Mouse (Mus musculus): ENCODE data around the gene Ncs1.

Ncs1 gene

DNA sequence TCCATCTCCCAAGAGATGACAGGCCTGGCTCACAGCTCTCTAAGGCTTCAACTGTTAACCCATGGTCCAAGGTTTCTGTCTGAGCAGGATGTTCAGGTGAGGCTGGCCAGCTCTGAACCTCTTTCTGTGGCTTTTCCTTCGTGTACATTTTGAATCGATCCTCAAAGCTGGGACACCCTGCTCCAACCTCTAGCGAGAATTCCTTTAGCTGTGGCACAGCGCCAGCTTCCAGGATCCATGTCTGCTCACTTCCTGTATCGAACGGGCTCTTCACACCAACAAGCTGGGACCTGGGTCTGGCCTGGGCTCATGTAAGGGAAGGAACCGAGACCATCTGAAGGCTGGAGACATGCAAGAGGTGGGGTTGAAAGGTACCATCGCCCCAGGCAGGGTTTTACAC lies 1.4 kb upstream of the Ncs1 start:
- no peak for DNase-seq (ENCODE audit: low read depth, low spot score)

- no peak for DNase-seq (ENCODE audit: low read depth, low spot score)
Measured at GRCm38 (mm10) chr2:31245051-31245450, 572 bp upstream of the Ncs1 start.

- DNase-seq (ENCODE audit: low read depth, low spot score), result no peak
Measured at GRCm38 (mm10) chr2:31246251-31246971, 788 bp downstream of the Ncs1 start.

GRCm38 (mm10) chr2:31248856-31249255 lies 3.2 kb downstream of the Ncs1 start:
- no peak for DNase-seq (ENCODE audit: low read depth, low spot score)

DNA sequence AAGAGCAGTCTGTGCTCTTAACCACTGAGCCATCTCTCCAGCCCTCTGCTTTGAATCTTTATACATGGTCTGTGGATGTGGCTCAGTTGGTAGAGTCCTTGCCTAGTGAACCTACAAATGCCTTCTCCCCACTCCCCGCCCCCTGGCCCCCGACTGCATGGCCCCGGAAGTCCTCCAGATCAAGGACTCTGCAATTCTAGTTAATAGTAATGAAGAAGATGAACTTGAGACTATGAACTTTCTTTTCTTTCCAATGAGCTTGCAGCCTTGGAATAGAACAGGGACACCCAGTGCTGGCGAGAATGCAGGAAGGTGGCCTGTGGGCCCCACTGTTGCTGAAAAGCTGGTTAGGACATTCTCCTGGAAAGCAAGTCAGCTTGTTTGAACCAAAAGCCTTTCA lies 6.5 kb downstream of the Ncs1 start:
- no peak for DNase-seq (ENCODE audit: low read depth, low spot score)

DNA sequence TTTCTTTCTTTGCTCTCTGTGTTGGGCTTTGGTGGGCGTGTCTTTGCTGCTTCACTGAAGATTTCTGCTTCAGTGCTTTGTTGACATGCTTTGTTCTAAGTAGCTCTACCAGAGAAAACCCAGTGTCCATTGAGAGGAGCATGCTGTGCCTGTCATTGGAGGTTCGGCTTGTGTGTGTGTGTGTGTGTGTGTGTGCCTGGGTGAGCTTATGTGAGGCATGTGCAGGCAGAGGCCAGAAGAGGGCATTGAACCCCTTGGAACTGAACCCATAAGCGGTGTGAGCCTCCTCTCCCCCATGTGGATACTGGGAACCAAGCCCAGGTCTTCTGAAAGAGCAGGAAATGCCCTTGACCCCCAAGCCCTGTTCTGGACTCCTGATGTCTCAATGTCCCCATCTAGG lies 7.8 kb downstream of the Ncs1 start:
- DNase-seq (ENCODE audit: low read depth, low spot score), result no peak

GRCm38 (mm10) chr2:31254806-31255205 lies 9.2 kb downstream of the Ncs1 start:
- DNase-seq (ENCODE audit: low read depth, low spot score), result no peak

DNA sequence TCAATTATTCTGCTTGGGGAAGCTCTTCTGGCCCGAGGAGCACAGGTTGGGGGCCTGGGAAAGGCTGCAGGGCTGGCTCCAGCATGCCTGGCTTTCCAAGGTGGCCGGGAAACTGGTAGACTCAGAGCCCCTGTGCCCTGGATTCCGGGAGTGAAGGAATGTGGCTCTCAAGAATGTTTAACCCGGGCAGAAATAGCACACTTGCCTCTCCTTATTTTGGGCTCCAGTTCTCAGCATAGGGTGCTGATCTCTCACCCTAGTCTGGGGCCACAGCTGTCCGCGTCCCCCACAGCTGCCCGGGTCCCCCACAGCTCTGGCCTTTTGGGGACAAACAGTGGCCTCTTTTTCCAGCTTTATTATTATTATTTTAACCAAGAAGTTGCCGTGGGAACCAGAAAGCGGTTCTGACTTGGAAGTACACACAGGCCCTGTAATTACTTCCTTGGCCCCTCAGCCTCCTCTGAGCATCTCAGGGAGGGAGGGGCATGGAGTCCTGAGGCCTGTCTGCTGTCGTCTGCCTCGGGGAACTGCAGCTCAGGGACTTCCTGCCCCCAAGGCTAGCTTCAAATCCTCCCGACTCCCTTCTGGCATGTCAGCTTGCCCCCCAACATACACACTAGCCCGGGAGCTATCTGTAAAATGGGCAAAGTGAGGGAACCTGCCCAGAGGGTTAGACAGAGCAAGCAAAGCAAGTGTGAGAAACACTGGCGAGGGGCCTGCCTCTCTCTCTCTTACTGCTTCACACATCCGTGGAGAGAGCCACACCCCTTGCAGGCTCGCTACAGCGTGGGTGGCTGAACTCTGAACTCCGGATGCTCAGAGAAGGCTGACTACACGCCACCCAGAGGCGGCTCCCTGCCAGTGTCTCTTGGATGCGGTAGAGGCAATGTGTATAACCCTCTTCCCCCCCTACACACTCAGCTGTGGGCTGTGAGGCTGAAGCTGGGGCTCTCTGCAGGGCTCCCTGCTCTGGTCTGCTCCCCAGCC lies 10.6 kb downstream of the Ncs1 start:
- DNase-seq (ENCODE audit: low read depth, low spot score), result no peak

GRCm38 (mm10) chr2:31257096-31257495 lies 11.5 kb downstream of the Ncs1 start:
- DNase-seq (ENCODE audit: low read depth, low spot score), result no peak

DNA sequence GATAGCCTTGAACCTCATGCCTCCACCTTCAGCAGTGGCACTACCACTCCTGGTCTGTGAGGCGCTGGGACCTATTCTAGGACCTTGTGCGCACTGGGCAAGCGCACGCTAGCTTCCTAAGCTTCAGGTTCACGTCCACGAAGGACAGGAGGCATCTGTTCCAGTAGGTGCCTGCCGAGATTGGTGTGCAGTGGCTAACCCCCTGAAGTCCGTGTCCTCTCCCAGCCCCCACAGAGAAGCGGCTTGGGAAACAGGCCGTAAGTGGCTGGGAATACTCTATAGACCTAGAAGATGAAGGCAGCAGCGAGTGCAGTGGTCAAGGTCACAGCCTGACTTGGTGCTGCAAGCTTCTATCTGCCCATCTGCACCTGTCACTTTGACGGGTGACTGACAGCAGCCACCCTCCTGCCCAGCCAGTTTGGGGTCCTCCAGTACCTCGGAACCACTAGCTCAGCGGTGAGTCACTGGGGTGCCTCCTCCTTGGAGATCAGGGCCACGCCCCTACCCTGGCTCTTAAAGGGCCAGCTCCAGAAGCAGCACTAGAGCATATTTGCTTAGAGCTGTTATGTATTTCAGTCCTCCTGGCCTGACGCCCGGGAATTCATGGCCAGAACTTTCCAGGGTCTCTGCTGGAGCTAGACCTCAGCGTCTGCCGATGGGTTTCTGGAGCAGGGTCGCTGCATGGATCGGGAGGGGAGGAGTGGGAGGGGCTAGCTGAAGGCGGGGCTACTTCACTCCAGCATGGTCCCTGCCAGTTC lies 13.2 kb downstream of the Ncs1 start:
- no peak for DNase-seq (ENCODE audit: low read depth, low spot score)

GRCm38 (mm10) chr2:31259367-31259920 lies 13.8 kb downstream of the Ncs1 start:
- no peak for DNase-seq (ENCODE audit: low read depth, low spot score)

- DNase-seq (ENCODE audit: low read depth, low spot score), result no peak
Measured at GRCm38 (mm10) chr2:31260549-31260948, 14.9 kb downstream of the Ncs1 start.

- DNase-seq (ENCODE audit: low read depth, low spot score), result no peak
Measured at GRCm38 (mm10) chr2:31263039-31263461, 17.4 kb downstream of the Ncs1 start.

DNA sequence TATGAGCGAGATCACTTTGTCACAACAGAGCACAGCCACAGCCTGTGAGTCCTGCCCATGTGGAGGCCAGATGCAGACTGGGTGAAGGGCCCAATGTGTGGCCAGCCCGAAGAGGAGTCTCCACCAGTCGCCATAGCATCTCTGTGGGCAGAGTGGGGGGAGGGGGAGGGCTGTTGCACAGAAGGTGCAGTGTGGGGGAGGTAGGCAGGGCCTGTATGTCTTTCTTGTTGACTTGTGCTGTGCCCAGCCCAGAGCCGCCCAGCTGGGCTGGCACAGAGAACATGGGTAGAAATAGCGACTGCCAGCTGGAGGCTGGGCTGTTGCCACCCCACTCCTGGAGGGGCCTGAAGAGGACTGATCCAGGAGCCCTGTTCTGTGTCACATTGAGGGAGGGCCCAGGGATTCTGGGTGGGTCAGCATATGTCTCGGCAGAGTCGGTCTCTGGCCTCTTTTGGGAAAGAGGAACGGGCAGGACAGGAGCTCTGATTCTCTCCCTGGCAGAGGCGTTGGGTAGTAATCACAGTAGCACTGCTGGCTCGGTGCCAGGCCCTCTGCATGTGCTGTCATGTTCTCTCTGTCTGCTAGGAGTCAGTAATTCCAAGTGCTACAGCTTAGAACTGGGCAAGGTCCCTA lies 18.2 kb downstream of the Ncs1 start:
- no peak for DNase-seq (ENCODE audit: low read depth, low spot score)

DNA sequence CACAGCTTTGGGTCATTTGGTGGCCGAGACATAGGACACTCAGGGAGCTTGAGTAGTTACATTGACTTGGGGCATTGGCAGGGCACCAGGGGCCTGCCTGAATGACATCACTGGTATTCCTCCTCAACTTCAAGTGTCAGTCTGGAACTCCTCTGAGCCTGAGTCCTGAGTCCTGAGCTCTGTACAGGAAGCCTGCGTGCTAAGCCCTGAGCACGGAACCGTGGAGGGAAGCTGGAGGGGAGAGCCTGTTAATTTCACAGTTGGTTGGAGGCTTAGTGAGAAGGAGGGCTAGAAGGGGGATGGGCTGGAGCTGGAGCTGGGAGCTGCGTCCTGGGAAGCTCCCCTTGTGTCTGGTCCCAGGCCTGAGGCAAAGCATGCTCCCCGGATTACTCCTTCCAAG lies 21.8 kb downstream of the Ncs1 start:
- no peak for DNase-seq (ENCODE audit: low read depth, low spot score)

GRCm38 (mm10) chr2:31268631-31269030 lies 23.0 kb downstream of the Ncs1 start:
- no peak for DNase-seq (ENCODE audit: low read depth, low spot score)

DNA sequence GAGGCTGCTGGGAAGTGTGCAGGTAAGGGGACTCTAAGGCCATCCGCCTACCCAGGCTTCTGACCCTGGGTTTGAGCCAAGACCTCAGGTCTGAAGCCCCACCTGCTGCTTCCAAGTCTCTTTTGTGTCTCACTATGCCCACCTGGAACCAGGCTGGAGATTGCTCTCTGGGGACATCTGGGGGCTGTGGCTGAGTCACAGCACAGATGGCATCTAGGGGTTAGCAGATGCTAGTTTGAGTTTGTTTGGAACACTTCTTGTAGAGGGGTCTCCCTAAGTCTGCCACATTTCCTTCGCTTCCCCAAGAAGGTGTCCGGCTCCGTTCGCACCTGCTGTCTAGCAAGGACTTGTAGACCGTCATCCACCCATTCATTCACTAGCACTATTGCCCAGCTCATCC lies 23.6 kb downstream of the Ncs1 start:
- DNase-seq (ENCODE audit: low read depth, low spot score), result no peak

- DNase-seq (ENCODE audit: low read depth, low spot score), result no peak
Measured at GRCm38 (mm10) chr2:31269847-31270246, 24.2 kb downstream of the Ncs1 start.

DNA sequence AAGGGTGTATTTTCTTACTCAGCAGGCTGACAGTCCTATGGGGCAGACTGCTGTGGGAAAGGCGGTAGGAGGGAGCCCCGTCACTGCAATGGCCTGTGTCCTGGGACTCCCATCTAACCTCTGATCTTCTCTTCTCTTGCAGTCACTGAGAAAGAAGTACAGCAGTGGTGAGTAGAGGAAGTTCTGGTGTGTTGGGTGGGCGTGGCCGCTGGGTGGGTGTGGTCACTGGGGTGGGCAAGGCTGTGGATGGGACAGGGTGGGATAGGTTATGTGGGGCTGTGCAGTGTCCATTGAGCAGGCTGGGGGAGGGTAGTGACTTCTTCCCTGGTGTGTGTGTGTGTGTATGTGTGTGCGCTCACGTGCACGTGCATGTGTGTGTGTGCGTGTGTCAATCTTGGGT lies 24.8 kb downstream of the Ncs1 start:
- no peak for DNase-seq (ENCODE audit: low read depth, low spot score)

GRCm38 (mm10) chr2:31271071-31271470 lies 25.4 kb downstream of the Ncs1 start:
- no peak for DNase-seq (ENCODE audit: low read depth, low spot score)

DNA sequence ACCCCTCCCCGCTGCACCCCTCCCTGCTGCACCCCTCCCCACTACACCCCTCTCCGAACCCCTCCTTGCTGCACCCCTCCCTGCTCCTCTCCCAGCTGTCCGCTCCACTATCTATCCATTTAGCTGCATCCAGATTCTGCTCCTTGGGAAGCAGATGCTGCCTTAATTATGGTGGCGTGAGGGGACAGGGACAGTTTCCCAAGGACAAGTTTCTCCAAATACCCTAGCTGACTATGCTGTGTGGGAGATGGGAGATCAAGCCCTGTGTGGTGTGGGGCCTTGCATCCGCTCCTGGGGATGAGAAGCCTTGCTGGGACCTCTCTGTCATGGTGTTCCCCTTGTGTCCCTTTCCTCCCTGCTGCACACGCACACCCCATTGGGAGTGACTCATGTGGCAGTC lies 29.4 kb downstream of the Ncs1 start:
- no peak for DNase-seq (ENCODE audit: low read depth, low spot score)

All from brain, embryonic 18.5 days (tissue).